Mouse (Mus musculus) macrophage (primary cell): ENCODE results near the gene Ikbke. TPM values are rescaled to one million over a fixed set of nuclear protein-coding genes. Genes with fewer than 3 reads are reported as not detected.

Experiments used
- H3K27ac ChIP-seq: fragments of 350-480 bp; formaldehyde crosslinking; 2 replicates; pipeline ENCODE4 v1.9.0; 2021
- H3K36me3 ChIP-seq: fragments of 350-480 bp; formaldehyde crosslinking; 2 replicates; pipeline ENCODE4 v1.9.0; 2021; ENCODE audit errors: inconsistent target
- H3K4me3 ChIP-seq: fragments of 350-480 bp; formaldehyde crosslinking; 2 replicates; pipeline ENCODE4 v1.9.0; 2021; ENCODE audit errors: inconsistent target
- H3K79me2 ChIP-seq: fragments of 350-480 bp; formaldehyde crosslinking; 2 replicates; pipeline ENCODE4 v1.9.0; 2021; ENCODE audit errors: inconsistent target
- WGBS: methylation state at CpG from one replicate; pipeline ENCODE4 v1.1.7; 2026; ENCODE audit warnings: inconsistent platforms; ENCODE audit not compliant: missing documents; 5-methylcytosine and 5-hydroxymethylcytosine counted together
- polyA plus RNA-seq: library from polyadenylated mRNA; stranded (reverse); fragments of 250-400 nt; gene quantifications from 3 replicates; pipeline ENCODE4 v1.2.4, GENCODE M21; 2018; ENCODE audit warnings: inconsistent platforms

The Ikbke gene
- polyA plus RNA-seq, 1 experiment from 2014 or later, result 108 TPM

DNA sequence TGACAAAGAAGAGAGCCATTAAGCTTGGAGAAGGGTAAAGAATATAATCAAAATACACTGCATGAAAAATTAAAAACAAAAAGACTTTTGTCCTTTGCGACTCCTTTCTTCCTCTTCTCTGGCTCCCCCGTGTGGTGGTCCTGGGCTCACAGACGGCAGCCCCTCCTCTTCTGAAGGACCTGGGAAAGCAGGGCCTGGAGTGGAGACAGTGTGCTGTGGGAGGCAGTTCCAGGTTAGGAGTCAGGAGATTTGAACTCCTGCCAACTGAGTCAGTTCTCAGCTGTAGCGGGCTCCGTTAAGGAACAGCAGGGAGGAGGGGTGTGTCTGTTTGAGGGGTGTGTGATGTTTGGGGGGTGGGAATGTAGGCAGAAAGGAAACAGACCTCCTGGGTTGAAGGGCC, 71.9 kb downstream of the Ikbke start:
- H3K4me3 ChIP-seq, result no peak overlapping the region

GRCm38 (mm10) chr1:131206342-131206741, 73.1 kb downstream of the Ikbke start:
- Histone ChIP-seq H3K4me3 (no peak overlapping the region), H3K27ac (no peak overlapping the region), H3K36me3 (no peaks in the 10 kb centered on the region), H3K79me2 (no peaks in the 10 kb centered on the region)
- WGBS, result 94% methylated on average over 5 of the region's 5 CpGs

More for the DNA sequence above, 71.9 kb downstream of the Ikbke start:
- H3K27ac ChIP-seq, result no peak overlapping the region
- no peaks in the 10 kb centered on the region for H3K36me3 ChIP-seq
- H3K79me2 ChIP-seq, result no peaks in the 10 kb centered on the region
- WGBS, result 27% methylated on average over 5 of the region's 5 CpGs

- WGBS, result 67% methylated on average over 7 of the region's 8 CpGs
- no peak overlapping the region for H3K4me3 ChIP-seq
- no peaks in the 10 kb centered on the region for H3K79me2 ChIP-seq
- no peak overlapping the region for H3K27ac ChIP-seq
- no peaks in the 10 kb centered on the region for H3K36me3 ChIP-seq
Measured at GRCm38 (mm10) chr1:131204461-131204860, 74.9 kb downstream of the Ikbke start.

Other genes starting within 250 kb of the Ikbke start
- 87.7 to 156 TPM (median 109 TPM) in 3 replicates for gene Mapkapk2, start 181.8 kb downstream of the Ikbke start, polyA plus RNA-seq
- 0.30 to 0.75 TPM (median 0.67 TPM) in 3 replicates for gene Dyrk3, start 141.3 kb downstream of the Ikbke start, polyA plus RNA-seq
- gene Eif2d, start 126.4 kb downstream of the Ikbke start, polyA plus RNA-seq, result 15.6 to 17.9 TPM (median 17.7 TPM) in 3 replicates
- 28.9 to 47.9 TPM (median 35.4 TPM) in 3 replicates for gene Rassf5, start 34.3 kb downstream of the Ikbke start, polyA plus RNA-seq
- gene Srgap2, start 247.7 kb upstream of the Ikbke start, polyA plus RNA-seq, result 107 to 111 TPM (median 110 TPM) in 3 replicates
- 1.5 to 5.9 TPM (median 2.1 TPM) in 3 replicates for gene Fam72a, start 248.3 kb upstream of the Ikbke start, polyA plus RNA-seq